Mouse (Mus musculus): ENCODE data around the gene Ap1m2. TPM values are rescaled to one million over a fixed set of nuclear protein-coding genes. Genes with fewer than 3 reads are reported as not detected.

Gene Ap1m2
- under 1 TPM in 1 of 2 experiments, not detected in 1; 0.50 TPM for total RNA-seq (2021)
- long read RNA-seq, experiment 1 = 0 reads
- long read RNA-seq, experiment 2 = 0 reads

DNA sequence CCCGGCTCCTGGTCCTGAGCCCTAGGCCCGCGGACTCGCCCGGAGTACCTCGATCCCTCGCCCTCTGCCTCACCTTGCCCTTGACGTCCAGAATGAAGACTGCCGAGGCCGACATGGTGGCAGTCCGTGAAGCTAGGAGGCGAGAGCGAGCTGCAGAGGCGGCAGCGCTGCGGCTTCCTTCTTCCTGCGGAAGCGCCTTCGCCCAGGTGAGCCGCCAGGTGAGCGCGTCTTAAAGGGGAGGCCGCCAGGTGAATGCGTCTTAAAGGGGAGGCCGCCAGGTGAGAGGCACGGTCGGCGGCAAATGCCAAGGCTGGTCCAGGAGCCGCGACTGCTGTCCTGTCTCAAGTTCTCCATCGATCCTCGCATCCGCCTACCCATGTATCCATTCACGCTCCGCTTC is at the start of gene Ap1m2:
Gene Ap1m2, minus strand, starts transcription at position 204 of the 400 bp plus-strand sequence.
- DNase-seq (ENCODE audit: low spot score in 2 of 2) = no peak

DNA sequence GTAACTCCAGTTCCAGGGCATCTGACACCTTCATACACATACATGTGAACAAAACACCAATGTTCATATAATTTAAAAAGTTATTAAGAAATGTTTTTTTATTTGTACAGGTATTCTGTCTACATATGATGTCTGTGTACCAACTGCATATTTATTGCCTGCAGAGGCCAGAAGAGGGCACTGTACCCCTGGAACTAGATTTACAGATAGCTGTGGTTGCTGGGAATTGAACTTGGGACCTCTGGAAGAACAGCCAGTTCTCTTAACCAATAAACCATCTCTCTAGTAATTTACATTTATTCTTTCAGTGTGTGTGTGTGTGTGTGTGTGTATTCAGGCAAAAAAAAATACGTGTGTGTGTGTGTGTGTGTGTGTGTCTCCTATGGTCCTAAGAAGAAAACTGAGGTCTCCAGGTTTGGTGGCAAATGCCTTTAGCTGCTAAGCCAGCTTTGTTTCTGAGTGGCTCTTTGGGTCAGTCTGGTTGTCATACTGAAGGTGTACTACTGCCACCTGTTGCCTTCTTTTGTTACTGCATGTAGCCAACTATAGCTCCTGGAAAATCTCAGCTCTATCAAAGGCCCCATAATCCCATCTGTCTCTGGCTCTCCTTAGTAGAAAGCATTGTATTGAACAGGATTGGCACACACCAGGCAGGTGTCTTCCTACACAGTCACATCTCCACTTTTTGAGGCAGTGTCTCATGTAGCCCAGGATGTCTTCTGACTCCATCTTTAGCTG is 45.0 kb upstream of the Ap1m2 start:
- DNase-seq (ENCODE audit: low spot score in 2 of 2) = peak; percentile 62 to 77

DNA sequence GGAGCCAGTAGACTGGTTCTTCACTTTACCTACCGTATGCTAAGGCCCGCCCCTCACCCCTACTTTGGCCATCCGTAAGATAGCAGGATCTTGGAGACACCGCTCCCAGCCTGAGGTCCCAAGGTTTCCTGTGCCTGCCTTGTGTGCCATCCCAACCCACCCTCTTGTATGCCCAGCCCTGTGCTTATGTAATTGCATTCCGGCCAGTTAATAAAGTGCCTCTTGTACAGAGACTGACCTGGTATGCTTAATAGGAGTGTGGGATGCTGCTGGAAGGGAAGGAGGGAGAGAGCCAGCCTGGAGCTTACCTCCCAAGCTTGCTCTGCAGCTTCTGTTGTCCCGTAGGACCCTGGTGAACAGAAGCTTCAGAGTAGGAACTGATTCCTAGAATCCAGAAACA is 42.7 kb upstream of the Ap1m2 start:
- no peak for DNase-seq (ENCODE audit: low spot score in 2 of 2)

DNA sequence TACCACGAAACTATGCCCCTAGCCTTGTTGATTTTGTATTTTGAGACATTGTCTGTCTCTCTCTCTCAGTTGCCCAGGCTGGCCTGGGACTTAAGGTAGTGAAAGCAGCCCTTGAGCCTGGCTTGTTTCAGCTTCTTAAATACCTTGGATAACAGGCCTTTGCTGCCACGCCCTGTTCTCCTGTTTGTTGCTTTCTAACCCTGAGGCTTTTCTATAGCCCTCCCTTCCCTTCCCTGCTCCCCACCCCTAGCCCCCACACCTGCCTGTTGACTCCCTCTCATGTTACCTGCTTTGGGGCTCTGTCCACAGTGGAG is 41.2 kb upstream of the Ap1m2 start:
- DNase-seq (ENCODE audit: low spot score in 2 of 2) = no peak

DNA sequence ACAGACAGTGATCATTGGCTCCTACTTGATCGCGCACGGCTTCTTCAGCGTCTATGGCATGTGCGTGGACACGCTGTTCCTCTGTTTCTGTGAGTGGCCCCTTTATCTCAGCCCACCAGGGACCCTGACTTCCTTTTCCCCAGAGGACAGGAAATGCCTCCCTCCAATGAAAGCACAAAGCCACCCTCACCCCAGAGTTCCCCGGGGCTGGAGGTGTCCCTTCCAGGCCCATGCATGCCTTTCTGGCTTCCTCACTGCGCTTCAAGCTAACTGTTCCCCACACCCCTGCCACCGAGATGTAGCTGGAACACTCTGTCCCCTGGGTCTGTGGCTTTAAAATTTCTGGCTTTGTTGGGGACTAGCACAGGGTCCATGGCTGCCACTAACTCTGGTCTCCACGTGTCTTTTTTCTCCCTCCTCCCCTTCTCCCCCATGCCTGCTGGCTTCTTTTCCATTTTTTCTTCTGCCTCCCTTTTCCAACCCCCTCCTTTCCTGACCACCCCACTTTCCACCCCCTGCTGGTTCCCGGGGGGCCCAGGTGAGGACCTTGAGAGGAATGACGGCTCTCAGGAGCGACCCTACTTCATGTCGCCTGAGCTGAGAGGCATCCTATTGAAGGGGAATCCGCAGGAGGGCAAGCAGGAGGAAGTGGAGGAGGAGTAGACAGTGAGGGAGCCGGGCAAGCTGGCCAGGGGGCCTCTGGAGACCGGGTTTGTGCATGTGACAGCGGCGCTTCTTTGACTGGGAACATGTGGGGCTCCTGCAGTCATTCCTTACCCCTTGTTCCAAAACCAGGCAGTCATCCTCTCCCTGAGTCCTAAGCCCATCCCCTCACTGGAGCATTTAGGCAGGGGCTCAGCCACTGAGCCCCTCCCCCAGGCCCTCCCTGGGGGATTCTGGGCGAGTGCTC is 40.6 kb upstream of the Ap1m2 start:
- no peak for DNase-seq (ENCODE audit: low spot score in 2 of 2)

DNA sequence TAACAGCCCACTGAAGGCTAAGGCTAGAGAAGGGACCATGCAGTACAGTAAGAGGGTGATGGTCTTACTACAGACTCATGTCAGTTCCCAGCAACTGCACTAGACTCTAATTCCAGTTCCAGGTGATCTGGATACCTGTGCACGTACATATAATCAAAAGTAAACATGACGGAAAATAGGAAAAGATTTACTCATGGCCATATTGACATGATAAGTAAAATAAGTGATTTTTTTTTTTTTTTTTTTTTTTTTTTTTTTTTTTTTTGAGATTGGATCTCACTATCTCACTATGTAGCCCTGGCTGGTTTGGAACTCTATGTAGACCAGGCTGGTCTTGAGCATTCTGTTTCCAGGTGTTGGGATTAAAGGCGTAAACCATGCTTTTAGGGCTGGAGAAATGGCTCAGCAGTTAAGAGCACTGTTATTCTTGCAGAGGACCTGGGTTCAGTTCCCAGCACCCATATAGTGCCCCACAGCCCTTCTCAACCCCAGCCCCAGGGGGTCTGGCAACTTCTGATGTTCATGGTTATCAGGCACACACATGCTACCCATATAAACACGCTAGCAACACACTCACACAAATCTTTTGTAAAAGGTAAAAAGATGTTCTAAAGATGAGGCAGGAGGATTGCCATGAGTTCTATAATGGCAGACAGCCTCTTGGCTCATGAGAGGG is 39.7 kb upstream of the Ap1m2 start:
- DNase-seq (ENCODE audit: low spot score in 2 of 2) = no peak

DNA sequence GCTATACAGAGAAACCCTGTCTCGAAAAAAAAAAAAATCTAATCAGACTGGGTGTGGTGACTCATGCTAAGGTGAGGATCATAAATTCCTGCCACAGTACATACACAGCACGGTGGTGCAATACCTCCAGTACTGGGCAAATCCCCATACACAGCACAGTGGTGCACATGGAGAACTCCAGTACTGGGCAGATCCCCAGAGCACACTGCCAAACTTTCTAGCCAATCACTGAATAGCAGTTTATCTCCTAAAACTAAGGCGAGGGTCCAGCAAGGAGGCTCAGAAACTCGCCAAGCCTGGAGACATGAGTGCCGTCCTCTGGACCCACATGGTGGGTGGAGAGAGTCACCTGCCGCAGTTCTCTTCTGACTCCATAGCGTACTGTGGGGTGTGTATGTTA is 39.0 kb upstream of the Ap1m2 start:
- DNase-seq (ENCODE audit: low spot score in 2 of 2) = no peak

DNA sequence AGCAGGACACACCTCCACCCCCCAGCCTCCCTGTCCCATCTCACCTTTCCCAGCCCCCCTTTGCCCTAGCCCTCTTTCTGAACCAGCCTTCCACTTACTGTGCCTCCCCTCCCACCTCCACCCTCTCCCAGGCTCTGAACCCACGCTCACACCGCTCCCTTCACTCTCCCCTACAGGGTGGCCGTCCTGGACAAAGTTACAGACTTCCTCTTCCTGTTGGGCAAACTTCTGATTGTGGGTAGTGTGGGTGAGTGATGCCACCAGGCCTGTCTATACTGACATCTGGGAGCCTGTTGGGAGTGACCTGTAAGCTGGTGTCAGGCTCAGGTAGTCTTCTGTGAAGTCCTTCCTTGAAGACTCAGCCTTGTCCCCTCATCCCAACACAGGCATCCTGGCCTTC is 36.0 kb upstream of the Ap1m2 start:
- DNase-seq (ENCODE audit: low spot score in 2 of 2) = no peak

DNA sequence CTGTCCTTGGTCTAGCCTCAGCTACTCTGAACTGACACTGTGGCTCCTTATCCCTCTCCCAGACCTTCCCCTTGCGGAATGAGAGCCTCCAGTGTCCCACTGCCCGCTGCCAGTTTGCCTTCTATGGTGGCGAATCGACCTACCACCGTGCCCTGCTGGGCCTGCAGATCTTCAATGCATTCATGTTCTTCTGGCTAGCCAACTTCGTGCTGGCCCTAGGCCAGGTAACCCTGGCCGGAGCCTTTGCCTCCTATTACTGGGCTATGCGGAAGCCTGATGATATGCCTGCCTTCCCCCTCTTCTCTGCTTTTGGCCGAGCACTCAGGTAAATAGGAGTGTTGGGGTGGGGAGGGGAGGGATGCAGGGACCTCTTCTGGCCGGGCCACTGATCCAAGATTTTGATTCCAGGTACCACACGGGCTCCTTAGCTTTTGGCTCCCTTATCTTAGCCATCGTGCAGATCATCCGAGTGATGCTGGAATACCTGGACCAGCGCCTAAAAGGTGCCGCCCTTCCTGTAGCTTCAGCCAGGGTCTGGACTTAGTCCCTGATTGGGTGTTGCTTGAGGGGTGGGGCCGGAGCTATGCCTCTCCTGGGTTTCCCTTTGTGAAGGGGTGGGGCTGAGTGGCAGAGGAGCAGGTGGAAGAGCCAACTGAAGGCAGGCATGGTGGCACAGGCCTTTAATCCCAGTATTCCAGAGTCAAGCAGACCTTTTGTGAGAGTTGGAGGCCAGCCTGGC is 34.7 kb upstream of the Ap1m2 start:
- DNase-seq (ENCODE audit: low spot score in 2 of 2) = no peak

DNA sequence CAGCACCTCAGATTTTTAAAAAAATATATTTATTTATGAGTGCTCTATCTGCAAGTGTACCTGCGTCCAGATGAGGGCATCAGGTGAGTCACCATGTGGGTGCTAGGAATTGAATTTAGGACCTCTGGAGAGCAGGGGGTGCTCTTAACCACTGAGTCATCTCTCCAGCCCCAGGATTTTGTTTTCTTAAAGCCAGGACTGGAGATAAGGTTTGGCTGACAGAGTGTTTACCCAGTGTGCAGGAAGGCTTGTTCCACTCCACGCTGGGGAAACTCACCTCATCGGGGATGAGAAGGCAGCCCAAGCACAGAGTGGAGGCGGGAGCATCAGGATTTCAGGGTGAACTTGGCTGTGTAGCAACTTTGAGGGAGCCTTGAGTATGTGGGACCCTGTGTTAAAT is 28.3 kb upstream of the Ap1m2 start:
- no peak for DNase-seq (ENCODE audit: low spot score in 2 of 2)

DNA sequence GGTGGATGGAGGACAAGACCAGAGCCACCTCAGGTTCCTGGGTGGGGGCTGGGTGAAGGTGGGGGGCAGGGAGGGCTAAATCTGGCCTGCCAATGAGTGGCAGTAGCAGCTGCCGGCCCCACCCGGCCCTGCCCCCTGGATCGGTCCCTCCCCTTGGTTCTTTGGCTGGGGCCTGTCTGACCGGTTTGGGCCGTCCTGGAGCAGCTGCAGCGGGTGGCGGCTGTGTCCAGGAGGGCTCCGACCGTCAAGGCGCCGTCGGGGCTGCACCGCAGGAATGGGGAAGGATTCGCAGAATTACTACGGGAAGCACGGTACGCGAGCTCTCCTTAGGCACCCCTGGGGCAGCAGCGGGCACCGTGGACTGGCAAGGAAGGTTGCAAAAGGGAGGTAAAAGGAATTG is 25.5 kb upstream of the Ap1m2 start:
- DNase-seq (ENCODE audit: low spot score in 2 of 2) = no peak

DNA sequence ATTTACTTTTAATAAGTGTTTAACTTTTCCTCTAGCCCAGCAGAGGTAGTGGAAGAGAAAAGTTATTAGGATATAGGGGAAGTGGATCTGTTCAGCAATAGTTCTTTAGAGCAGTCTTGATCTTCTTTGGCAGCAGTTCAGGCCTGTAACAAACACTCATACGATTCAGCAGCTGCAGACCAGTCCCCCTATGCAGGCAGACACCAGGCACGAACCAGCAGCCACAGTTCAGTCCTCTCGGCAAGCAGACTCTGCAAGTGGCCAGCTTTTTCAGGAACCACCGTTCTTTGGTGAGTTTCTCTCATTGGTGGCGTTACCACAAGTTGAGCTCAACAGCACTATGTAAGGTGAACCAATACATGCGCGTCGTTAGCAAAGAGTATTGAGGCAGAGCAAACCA is 24.4 kb upstream of the Ap1m2 start:
- no peak for DNase-seq (ENCODE audit: low spot score in 2 of 2)

DNA sequence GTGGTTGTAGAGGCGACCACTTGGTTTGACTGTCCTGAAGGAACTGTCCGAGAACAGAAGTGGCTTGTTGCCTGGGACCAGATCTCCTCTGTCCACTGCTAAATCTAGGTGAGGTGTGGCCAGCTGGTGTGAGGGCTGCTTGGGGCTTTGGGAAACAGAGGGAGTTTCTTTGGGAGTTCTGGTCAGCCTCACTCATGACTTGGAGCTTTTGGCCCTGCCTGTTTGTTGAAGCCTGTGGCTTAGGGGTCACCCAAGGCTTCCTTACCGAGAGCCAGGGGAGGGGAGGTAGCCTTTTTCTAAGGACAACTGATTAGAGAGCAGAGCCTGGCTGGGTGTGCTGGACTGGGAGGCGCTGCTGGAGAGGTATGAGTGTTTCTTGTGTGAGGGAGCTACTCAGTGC is 23.3 kb upstream of the Ap1m2 start:
- DNase-seq (ENCODE audit: low spot score in 2 of 2) = no peak

DNA sequence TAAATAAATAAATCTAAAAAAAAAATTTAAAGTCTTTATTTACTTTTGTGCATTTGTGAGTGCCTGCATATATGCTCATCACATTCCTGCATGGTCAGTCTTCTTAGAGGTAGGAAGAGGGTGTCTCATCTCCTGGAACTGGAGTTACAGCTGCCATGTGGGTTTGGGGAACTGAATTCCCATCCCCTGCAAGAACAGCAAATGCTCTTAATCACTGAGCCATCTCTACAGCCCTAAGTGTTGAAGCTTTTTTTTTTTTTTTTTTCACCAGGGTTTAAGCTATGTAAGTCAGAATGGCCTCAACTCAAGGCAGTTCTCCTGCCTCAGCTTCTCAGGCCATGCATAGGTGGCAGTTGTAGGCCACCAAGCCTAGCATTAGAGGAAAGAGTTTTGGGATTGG is 22.6 kb upstream of the Ap1m2 start:
- no peak for DNase-seq (ENCODE audit: low spot score in 2 of 2)

DNA sequence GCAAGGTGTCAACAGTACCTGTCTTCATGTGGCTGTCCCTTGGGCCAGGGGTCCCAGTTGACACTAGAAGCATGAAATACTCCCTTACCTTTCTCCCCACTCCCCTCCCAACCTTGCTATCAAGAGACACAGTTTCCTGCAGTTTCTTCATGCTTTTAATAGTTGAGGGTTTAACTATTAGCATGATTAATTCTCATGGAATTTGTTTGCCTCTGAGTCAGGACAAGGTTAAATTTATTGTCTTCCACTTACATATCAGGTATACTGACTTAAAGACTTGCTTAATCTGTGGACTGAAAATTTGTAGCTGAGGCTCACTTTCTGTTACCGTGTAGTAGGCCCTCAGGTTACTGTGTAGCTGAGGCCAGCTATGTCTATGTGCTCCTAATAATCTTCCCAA is 21.4 kb upstream of the Ap1m2 start:
- DNase-seq (ENCODE audit: low spot score in 2 of 2) = no peak

DNA sequence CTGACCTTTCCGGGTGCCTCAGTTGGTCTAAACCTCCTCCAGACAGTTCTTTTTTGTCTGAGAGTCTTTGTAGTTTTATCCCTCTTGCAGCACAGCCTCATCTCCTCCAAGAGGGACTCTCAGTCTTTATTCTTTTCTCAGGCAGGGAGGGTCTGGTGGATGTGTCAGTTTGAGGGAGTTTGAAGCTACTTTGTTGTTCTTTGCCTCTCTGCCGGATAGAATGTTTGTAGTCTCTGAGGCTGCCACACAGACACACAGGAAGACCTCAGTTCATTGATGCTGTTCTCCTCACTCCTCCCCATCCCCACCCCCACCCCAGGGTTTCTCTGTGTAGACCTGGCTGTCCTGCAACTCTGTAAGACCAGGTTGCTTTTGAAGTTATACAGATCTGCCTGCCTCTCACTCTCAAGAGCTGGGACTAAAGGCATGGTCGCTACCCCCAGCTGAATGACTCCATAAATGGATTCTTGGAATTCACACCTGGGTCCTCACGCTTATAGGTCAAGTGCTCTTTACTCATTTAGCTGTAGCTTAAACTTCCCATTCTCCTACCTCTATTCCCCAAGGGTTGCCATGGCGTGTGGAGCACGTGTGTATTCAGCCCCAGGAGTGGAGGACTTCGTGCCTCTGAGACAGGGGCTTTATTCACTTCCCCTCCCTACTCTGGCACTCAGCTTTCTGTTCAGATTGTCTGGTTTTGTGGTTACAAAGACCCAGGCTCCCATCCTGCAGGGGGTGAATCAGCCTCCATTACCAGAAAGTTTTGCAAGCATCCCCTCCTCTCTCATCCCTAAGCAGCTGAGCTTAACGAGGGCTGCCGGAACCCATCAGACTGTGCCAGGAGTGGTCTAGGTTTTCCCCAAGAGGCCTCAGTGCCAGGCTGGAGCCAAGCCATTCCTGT is 20.3 kb upstream of the Ap1m2 start:
- DNase-seq (ENCODE audit: low spot score in 2 of 2) = no peak

DNA sequence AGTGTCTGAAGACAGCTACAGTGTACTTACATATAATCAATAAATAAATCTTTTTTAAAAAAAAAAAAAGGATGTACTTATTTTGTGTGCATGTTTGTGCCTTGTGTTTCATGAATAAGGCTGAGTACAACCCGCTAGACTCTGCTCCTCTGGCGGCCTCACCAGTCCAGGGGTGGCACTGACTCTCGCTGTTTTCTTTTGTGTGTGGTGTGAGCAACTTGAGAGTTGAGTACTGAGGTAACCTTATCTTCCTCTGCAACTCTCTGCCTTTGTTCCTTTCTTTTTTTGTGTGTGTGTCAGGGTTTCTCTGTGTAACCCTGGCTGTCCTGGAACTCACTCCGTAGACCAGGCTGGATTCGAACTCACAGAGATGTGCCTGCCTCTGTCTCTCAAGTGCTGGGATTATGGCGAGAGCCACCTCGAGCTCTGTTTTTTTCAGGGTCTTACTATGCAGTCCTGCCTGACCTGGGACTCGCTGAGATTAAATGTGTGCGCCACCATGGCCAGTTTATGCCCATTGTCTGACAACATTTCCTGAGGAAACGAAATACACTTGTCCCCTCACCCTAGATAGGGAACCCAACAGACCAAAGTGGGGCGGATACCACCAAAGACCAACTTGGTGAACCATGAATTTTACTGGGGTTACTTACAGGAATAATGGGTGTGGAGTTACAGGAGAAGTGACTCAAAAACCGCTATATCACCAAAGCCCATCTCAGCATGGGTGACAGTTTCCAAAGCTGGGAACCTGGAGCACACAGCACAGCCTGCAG is 19.4 kb upstream of the Ap1m2 start:
- DNase-seq (ENCODE audit: low spot score in 2 of 2) = no peak

DNA sequence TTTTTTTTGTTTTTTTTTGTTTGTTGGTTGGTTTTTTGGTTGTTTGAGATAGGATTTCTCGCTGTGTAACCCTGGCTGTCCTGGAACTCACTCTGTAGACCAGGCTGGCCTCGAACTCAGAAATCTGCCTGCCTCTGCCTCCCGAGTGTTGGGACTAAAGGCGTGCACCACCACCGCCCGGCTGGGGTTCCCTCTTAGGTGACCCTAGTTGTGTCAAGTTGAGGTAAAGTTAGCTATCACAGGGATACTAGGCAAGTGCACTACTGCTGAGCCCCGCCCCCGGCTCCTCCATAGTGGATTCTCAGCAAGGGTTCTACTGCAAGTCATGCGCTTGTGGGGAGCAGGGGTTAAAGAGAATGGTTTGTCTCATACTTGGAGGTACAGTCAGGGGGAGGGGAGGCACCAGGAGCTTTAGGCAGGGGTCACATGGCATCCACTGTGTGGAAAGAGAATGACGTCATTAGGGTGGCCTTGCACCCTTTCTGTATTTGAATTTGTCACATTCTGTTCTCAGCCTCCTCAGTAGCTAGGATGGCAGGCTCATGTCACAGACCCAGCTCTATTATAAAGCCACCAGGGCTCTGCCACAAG is 17.7 kb upstream of the Ap1m2 start:
- DNase-seq (ENCODE audit: low spot score in 2 of 2) = no peak

DNA sequence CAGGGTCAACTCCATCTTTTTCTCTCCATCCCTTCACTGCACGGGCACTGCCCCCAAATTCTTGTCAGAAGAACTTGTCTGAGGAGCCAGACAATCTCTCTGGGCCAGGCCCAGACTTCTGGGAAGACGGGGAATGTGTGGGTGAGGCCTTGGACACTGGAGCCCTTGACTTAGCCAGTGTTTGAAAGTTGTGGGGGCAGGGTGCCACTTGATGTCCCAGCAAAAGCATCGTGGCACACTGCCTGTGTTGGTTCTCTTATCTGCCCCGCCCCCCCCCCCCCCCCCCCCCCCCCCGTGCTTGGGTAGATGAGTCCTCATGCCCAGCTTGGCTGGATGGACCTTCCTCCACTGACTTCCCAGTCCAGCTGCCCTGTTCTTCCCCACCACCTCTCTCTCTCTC is 16.9 kb upstream of the Ap1m2 start:
- DNase-seq (ENCODE audit: low spot score in 2 of 2) = no peak
